Mouse (Mus musculus) forebrain, postnatal 0 days (tissue): ENCODE data around the gene Tipin. TPM values are rescaled to one million over a fixed set of nuclear protein-coding genes. Genes with fewer than 3 reads are reported as not detected.

Source experiments
- ATAC-seq: fragments of 200-750 bp; cut with Nextera tagmentation; 2 replicates; pipeline ENCODE4 v1.8.0; 2017; ENCODE audit warnings: mild to moderate bottlenecking, moderate library complexity
- DNase-seq: peaks from one replicate; pipeline ENCODE4 v3.0.0-alpha.2; 2015
- H3K27ac ChIP-seq: fragments of 300-500 bp; sonication (generic); 2 replicates; pipeline ENCODE4 v1.5.1; 2014; ENCODE audit warnings: low read depth, mild to moderate bottlenecking, antibody characterized with exemption, low read length, moderate library complexity, mixed read lengths
- H3K27me3 ChIP-seq: fragments of 300-500 bp; sonication (generic); 2 replicates; pipeline ENCODE4 v1.6.1; 2014; ENCODE audit warnings: mild to moderate bottlenecking, low read length, mixed read lengths; ENCODE audit not compliant: insufficient read depth
- H3K36me3 ChIP-seq: fragments of 300-500 bp; sonication (generic); 2 replicates; pipeline ENCODE4 v1.6.1; 2014; ENCODE audit warnings: mild to moderate bottlenecking, moderate library complexity; ENCODE audit not compliant: insufficient read depth
- H3K4me1 ChIP-seq: fragments of 300-500 bp; sonication (generic); 2 replicates; pipeline ENCODE4 v1.6.1; 2014; ENCODE audit warnings: antibody characterized with exemption; ENCODE audit not compliant: insufficient read depth
- H3K4me2 ChIP-seq: fragments of 300-500 bp; sonication (generic); 2 replicates; pipeline ENCODE4 v1.6.1; 2014; ENCODE audit warnings: low read depth, mild to moderate bottlenecking, moderate library complexity
- H3K4me3 ChIP-seq: fragments of 300-500 bp; sonication (generic); 2 replicates; pipeline ENCODE4 v1.5.1; 2014; ENCODE audit warnings: low read depth, low read length, mixed read lengths
- H3K9ac ChIP-seq: fragments of 300-500 bp; sonication (generic); 2 replicates; pipeline ENCODE4 v1.6.1; 2014; ENCODE audit warnings: mild to moderate bottlenecking
- H3K9me3 ChIP-seq: fragments of 300-500 bp; sonication (generic); 2 replicates; pipeline ENCODE4 v1.6.1; 2016; ENCODE audit warnings: low read length
- CTCF ChIP-seq: sonication (generic); IDR thresholded peaks from 2 replicates; pipeline ENCODE4 v1.5.1; 2016; ENCODE audit warnings: antibody characterized with exemption, control low read depth, low read depth
- WGBS: fragments of 180-500 bp; shearing (Covaris S2); extraction: QIAGEN DNeasy Blood & Tissue Kit; methylation state at CpG from one replicate; pipeline ENCODE4 v1.1.7; 2014; 5-methylcytosine and 5-hydroxymethylcytosine counted together
- polyA plus RNA-seq: library from polyadenylated mRNA; unstranded; fragments of >200 nt; fragmentation: Nextera tagmentation; extraction: Ambion mirVana; gene quantifications from 2 replicates; pipeline ENCODE4 v1.2.1, GENCODE M21; 2015
- total RNA-seq: library from RNA; depleted of rRNA; stranded (reverse); fragments of >200 nt; gene quantifications from 2 replicates; pipeline ENCODE4 v1.2.3, GENCODE M21; 2014

Gene Tipin
- total and polyA plus RNA-seq, 2 experiments from 2014 or later, result 85.9 to 88.0 TPM

DNA sequence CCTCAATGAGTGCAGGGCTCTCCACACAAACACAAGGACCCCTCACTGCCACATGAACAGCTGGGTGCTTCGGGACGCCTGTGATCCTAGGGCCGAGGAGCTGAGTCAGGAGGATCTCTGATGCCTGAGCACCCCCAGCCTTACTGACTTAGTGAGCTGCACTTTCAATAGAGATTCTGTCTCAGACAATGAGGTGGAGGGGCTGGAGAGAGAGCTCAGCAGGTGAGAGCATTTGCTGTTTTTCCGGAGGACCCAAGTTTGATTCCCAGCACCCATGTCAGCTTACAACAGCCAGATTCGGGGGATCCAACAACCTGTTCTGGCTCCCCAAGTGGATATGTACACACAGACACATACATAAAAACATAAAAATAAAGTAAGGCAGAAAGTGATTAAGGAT is 35.6 kb downstream of the Tipin start:
- no peak for ATAC-seq
- H3K36me3 ChIP-seq, result peaks cover 48% of the 10 kb centered on the region
- WGBS, result 98% methylated on average over 5 of the region's 5 CpGs

DNA sequence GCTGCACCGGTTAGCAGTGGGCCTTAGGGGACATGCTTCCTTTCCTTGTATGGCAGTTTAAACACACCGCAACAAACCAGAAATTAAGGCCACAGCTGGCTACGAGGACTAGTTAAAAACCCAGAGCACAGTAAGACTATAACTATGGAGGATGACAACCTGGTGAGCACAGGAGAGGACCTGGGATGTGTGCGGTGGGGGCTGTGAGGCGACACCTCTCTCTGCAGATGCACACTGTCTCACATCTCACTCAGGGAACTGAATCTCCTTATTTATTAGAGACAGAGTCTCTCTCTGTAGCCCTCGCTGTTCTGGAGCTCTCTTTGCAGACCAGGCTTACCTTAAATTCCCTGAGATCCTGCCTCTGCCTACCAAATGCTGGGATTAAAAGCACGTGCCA is 42.6 kb downstream of the Tipin start:
- H3K4me3 ChIP-seq, result no peak overlapping the region
- no peak overlapping the region for H3K27ac ChIP-seq
- TF ChIP-seq CTCF, result no peak
- H3K36me3 ChIP-seq, result peaks cover 63% of the 10 kb centered on the region
- H3K9ac ChIP-seq, result no peak overlapping the region
- H3K9me3 ChIP-seq, result no peaks in the 10 kb centered on the region
- no peak overlapping the region for H3K4me2 ChIP-seq
- DNase-seq (no peak), ATAC-seq (no peak)
- no peaks in the 10 kb centered on the region for H3K4me1 ChIP-seq
- WGBS, result 95% methylated on average over 7 of the region's 7 CpGs
- H3K27me3 ChIP-seq, result no peaks in the 10 kb centered on the region

More for the DNA sequence above, 35.6 kb downstream of the Tipin start:
- Histone ChIP-seq H3K4me1 (no peaks in the 10 kb centered on the region), H3K4me2 (no peak overlapping the region), H3K9ac (no peak overlapping the region), H3K9me3 (no peaks in the 10 kb centered on the region), H3K27me3 (no peaks in the 10 kb centered on the region), H3K4me3 (no peak overlapping the region), H3K27ac (no peak overlapping the region)
- TF ChIP-seq CTCF, result no peak
- no peak for DNase-seq

DNA sequence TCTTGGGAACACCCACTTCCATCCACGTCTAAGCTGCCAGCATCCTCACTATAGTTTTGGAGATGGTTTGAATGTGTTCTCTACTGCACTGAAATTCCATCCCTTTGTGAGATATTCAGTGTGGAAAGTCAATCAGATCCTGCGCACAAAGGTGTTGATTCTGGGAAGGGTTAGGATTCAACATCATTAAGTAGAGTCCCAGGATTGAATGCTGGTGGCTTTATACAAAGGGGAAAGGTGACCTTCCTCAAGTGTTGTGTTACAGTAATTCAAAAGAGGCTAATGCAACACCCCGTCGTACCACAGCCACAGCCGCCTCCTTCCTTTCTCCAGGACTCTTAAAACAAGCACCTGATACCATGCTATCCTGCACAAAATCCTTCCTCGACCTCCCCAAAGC is 54.4 kb downstream of the Tipin start:
- no peak overlapping the region for H3K27ac ChIP-seq
- 80% methylated on average over 6 of the region's 6 CpGs for WGBS

DNA sequence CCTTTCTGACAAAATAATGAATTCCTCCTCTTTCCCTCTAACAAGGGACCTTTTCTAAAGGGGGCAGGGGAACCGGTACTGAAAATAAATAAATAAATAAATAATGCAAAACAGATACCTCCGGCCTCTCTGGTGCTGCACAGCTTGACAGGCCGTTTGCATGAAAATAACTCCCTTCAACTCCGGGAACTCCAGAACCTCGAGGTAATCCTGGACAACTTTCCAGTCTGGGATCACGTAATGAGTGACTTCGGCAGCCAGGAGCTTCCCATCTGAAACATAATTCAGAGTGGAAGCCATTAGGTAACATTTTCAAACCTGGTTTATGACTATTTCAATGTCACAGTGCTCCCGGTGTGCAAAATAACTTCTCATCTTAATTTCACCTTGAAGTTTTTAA is 58.0 kb downstream of the Tipin start:
- no peak for ATAC-seq
- Histone ChIP-seq H3K9me3 (no peaks in the 10 kb centered on the region), H3K4me2 (peak overlapping the region; percentile 83), H3K36me3 (no peaks in the 10 kb centered on the region), H3K4me1 (no peaks in the 10 kb centered on the region), H3K4me3 (peak overlapping the region; percentile 65; the same call in 1 of the 2 replicates), H3K27ac (no peak overlapping the region), H3K9ac (no peak overlapping the region), H3K27me3 (no peaks in the 10 kb centered on the region)
- no peak for TF ChIP-seq CTCF
- 26% methylated on average over 8 of the region's 8 CpGs for WGBS
- peak; percentile 6 for DNase-seq

More for the DNA sequence above, 54.4 kb downstream of the Tipin start:
- Histone ChIP-seq H3K4me2 (no peak overlapping the region), H3K9ac (no peak overlapping the region), H3K36me3 (0 out of 2 replicates have a peak, but pooled peaks cover 7% of the 10 kb centered on the region), H3K4me3 (no peak overlapping the region), H3K27me3 (no peaks in the 10 kb centered on the region), H3K9me3 (no peaks in the 10 kb centered on the region), H3K4me1 (no peaks in the 10 kb centered on the region)
- DNase-seq, result no peak
- no peak for TF ChIP-seq CTCF
- no peak for ATAC-seq

DNA sequence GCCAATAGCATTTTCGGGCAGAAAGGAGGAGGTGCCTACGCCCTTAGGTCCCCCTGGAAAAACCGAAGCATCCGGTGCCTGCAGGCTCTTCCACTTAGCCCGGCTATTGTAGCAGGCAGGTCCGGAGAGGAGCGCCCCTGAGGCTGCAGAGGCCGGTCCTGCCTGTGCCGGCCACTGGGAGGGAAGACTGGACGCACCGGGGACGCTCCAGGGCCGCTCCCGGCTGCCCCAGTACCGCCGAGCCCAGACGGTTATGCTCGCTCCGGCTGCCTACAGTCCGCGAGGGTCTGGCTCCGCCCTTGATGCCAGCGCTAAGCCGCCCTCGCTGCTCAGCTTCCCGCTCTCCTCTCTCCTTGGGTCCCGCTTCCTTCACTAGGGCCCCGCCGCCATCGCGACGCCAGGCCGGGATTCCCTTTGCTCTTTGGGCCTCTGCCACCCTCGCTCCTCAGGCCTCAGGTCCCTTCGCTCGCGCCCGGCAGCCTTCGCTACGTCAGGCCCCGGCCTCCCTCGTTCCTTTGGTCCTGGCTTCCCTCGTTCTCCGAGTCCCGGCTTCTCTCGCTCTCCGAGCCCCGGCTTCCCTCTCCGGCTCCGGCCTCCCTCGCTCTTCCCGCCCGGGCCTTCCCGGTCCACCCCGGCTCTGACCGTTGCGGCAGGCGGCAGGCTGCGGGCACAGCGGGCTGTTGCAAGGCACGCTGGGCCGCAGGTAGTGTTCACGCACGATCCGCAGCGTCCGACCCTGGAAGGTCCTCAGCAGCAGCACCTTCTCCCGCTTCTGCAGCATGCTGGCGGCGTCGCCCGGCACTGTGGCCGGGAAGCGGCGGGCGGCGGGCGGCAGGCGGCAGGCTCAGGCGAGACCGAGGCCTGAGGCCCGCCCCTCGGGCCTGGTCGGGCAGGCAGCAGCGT is 59.2 kb downstream of the Tipin start:
- under 1% methylated on average over 84 of the region's 85 CpGs for WGBS
- Histone ChIP-seq H3K9me3 (no peaks in the 10 kb centered on the region), H3K4me1 (no peaks in the 10 kb centered on the region), H3K4me2 (peak overlapping the region; percentile 83), H3K9ac (peak overlapping the region; percentile 100), H3K36me3 (no peaks in the 10 kb centered on the region), H3K4me3 (peak overlapping the region; percentile 65), H3K27ac (peak overlapping the region; percentile 100), H3K27me3 (no peaks in the 10 kb centered on the region)
- no peak for TF ChIP-seq CTCF
- ATAC-seq (peak; percentile 86), DNase-seq (peak; percentile 84)

DNA sequence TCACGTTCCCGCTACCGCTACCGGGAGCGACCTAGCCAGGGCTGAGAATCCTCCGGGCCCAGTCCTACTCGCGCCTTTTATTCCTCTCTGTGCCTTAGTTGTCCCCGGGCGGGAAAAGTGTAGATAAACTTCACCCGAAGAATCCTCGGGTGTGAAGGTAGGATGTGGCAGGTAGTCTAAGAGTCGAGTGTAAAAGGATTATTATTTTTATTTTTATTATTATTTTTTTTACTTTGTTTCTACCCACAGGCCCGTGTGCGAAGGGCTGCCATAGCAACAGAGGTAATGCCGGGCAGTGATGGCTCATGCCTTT is 59.8 kb downstream of the Tipin start, which contains the start of gene Dis3l:
Gene Dis3l, minus strand, starts transcription at position 35 of the 313 bp plus-strand sequence.
- ATAC-seq, result no peak
- WGBS, result 8% methylated on average over 16 of the region's 16 CpGs
- no peak for TF ChIP-seq CTCF
- no peak for DNase-seq
- peak within 1 kb of the TSS; percentile 100 for H3K9ac ChIP-seq
- H3K27me3 ChIP-seq, result no peaks in the 10 kb centered on the region
- no peaks in the 10 kb centered on the region for H3K4me1 ChIP-seq
- no peaks in the 10 kb centered on the region for H3K9me3 ChIP-seq
- no peaks in the 10 kb centered on the region for H3K36me3 ChIP-seq
- H3K27ac ChIP-seq, result peak within 1 kb of the TSS; percentile 100
- peak within 1 kb of the TSS; percentile 65 for H3K4me3 ChIP-seq
- H3K4me2 ChIP-seq, result peak within 1 kb of the TSS; percentile 83

DNA sequence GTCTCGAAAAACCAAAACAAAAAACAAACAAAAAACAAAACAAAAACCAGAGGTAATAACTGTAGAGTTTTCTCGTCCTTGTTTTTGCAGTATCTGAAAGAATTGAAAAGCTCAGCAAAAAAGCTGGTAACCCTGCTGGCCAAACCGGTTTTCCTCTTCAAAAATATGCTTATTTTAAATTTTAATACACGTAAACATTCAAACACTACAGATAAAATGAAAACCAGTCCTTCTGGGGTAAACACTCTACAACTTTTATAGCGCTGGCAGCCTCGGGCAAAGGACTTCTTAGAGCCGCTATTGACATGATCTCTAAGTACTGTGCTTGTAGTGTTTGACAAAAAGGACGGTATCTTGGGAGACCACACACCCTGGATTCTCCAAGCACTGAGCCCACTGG is 60.3 kb downstream of the Tipin start:
- 83% methylated on average over 8 of the region's 8 CpGs for WGBS
- Histone ChIP-seq H3K36me3 (no peaks in the 10 kb centered on the region), H3K4me2 (peak overlapping the region; percentile 83), H3K9ac (peak overlapping the region; percentile 100; the same call in 1 of the 2 replicates), H3K4me3 (peak overlapping the region; percentile 65; the same call in 1 of the 2 replicates), H3K4me1 (no peaks in the 10 kb centered on the region), H3K27me3 (no peaks in the 10 kb centered on the region), H3K27ac (peak overlapping the region; percentile 100), H3K9me3 (no peaks in the 10 kb centered on the region)
- TF ChIP-seq CTCF, result no peak
- ATAC-seq, result no peak
- no peak for DNase-seq
